Mouse (Mus musculus) liver, embryonic 14 days (tissue): ENCODE data around the gene Neto2. TPM values are rescaled to one million over a fixed set of nuclear protein-coding genes. Genes with fewer than 3 reads are reported as not detected.

Experiments used
- polyA plus RNA-seq: library from polyadenylated mRNA; depleted of rRNA; stranded (reverse); fragments of >200 nt; gene quantifications from 2 replicates; pipeline ENCODE4 v1.2.3, GENCODE M21; 2012; rRNA removed

Gene Neto2
- polyA plus RNA-seq: 0.72 and 0.74 TPM in 2 replicates

DNA sequence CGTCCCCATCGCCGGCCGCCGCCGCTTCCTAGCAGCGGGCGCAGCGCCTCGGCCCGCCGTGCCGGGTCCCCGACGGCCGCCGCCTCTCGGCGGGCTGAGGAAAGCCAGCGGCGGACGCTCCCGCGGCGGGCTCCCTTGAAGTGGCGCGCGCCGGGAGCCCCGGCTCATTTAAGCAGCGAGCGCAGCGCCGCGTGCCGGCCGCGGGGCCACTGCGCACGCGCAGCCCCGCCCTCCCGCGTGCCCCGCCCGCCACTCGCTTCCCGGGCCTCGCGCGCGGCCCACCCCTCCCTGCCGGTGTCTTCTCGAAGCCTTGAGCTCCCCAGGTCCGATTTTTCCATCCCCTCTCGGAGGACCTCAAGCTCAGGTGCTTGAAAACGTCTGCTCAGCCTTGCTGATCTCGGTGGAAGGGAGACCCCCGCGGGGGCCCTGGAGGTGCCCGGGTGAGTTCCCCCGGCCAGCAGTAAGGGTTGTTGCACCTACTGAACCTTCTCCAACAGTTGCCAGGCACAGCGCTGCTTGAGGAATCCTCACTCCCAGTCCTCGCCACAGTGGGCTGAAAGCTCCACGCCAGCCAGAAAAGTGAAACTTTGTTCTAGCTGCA is at the start of gene Neto2:
Gene Neto2, minus strand, starts transcription at position 174 of the 601 bp plus-strand sequence.

Other genes starting within 250 kb of the Neto2 start
- gene Gpt2, start 208.3 kb downstream of the Neto2 start, polyA plus RNA-seq: 8.2 and 9.5 TPM in 2 replicates
- 29.6 and 31.1 TPM in 2 replicates for gene Dnaja2, start 145.6 kb downstream of the Neto2 start, polyA plus RNA-seq
- 9.0 and 10.4 TPM in 2 replicates for gene Itfg1, start 140.0 kb upstream of the Neto2 start, polyA plus RNA-seq
- 5.3 and 5.8 TPM in 2 replicates for gene Phkb, start 140.0 kb upstream of the Neto2 start, polyA plus RNA-seq